Mouse (Mus musculus): ENCODE results near the gene Pcdh9. TPM values are rescaled to one million over a fixed set of nuclear protein-coding genes. Genes with fewer than 3 reads are reported as not detected.

The Pcdh9 gene
- polyA plus RNA-seq, 1 experiment from 2014 or later = 71.7 TPM

GRCm38 (mm10) chr14:93523430-93523829 is 367.0 kb downstream of the Pcdh9 start:
- Histone ChIP-seq H3K9me3 (no peaks in the 10 kb centered on the region), H3K27ac (replicated peaks) (no peak overlapping the region), H3K9ac (replicated peaks) (no peak overlapping the region), H3K36me3 (no peaks in the 10 kb centered on the region), H3K4me3 (no peak overlapping the region), H3K27me3 (no peaks in the 10 kb centered on the region), H3K4me1 (peaks cover 4% of the 10 kb centered on the region; the same call in 1 of the 2 replicates), H3K4me2 (replicated peaks) (no peak overlapping the region)
- 76% methylated on average over 8 of the region's 8 CpGs for WGBS
- ATAC-seq (ENCODE audit: low FRiP score, low read depth) = no peak

GRCm38 (mm10) chr14:93520166-93520565 is 370.3 kb downstream of the Pcdh9 start:
- 86% methylated on average over 5 of the region's 5 CpGs for WGBS

DNA sequence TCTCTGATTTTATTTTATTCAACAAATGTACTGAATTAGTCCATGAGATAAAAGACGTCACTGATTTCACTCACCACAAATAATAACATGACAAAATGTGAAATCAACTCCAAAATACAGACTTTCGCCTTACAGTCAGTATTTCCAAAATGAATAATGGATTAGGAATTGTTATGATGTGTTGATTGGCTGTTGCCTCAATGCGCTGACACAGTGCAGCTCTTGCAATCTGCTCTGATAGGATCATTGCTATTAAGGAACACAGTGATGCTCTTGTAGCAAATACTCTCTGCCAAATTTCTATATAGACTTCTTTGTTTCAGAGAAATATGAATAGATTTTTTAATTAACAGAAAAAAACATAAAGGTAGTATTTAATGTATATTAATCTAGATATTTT is 373.8 kb downstream of the Pcdh9 start:
- no peak overlapping the region for H3K27ac ChIP-seq (replicated peaks)
- no peaks in the 10 kb centered on the region for H3K9me3 ChIP-seq
- no peak overlapping the region for H3K4me2 ChIP-seq (replicated peaks)
- no peak for ATAC-seq (ENCODE audit: low FRiP score, low read depth)
- H3K4me3 ChIP-seq = no peak overlapping the region
- H3K4me1 ChIP-seq = no peaks in the 10 kb centered on the region
- no peaks in the 10 kb centered on the region for H3K27me3 ChIP-seq
- 84% methylated on average over 3 of the region's 3 CpGs for WGBS
- no peaks in the 10 kb centered on the region for H3K36me3 ChIP-seq
- no peak overlapping the region for H3K9ac ChIP-seq (replicated peaks)

More at GRCm38 (mm10) chr14:93520166-93520565, 370.3 kb downstream of the Pcdh9 start:
- H3K9me3 ChIP-seq = no peaks in the 10 kb centered on the region
- H3K9ac ChIP-seq (replicated peaks) = no peak overlapping the region
- no peaks in the 10 kb centered on the region for H3K36me3 ChIP-seq
- H3K4me1 ChIP-seq = peaks cover 4% of the 10 kb centered on the region; the same call in 1 of the 2 replicates
- no peak overlapping the region for H3K4me3 ChIP-seq
- no peak overlapping the region for H3K4me2 ChIP-seq (replicated peaks)
- no peaks in the 10 kb centered on the region for H3K27me3 ChIP-seq
- no peak overlapping the region for H3K27ac ChIP-seq (replicated peaks)
- no peak for ATAC-seq (ENCODE audit: low FRiP score, low read depth)

GRCm38 (mm10) chr14:93506107-93506506 is 384.4 kb downstream of the Pcdh9 start:
- no peaks in the 10 kb centered on the region for H3K27me3 ChIP-seq
- no peak overlapping the region for H3K4me2 ChIP-seq (replicated peaks)
- no peaks in the 10 kb centered on the region for H3K9me3 ChIP-seq
- no peaks in the 10 kb centered on the region for H3K36me3 ChIP-seq
- ATAC-seq (ENCODE audit: low FRiP score, low read depth) = peak; percentile 19; the same call in 1 of the 2 replicates
- no peak overlapping the region for H3K4me3 ChIP-seq
- H3K9ac ChIP-seq (replicated peaks) = no peak overlapping the region
- peaks cover 3% of the 10 kb centered on the region; the same call in 1 of the 2 replicates for H3K4me1 ChIP-seq
- no peak overlapping the region for H3K27ac ChIP-seq (replicated peaks)

GRCm38 (mm10) chr14:93498813-93499690 is 391.4 kb downstream of the Pcdh9 start:
- ATAC-seq (ENCODE audit: low FRiP score, low read depth) = peak; percentile 91
- Histone ChIP-seq H3K9me3 (no peaks in the 10 kb centered on the region), H3K27me3 (no peaks in the 10 kb centered on the region), H3K9ac (replicated peaks) (no peak overlapping the region), H3K4me2 (replicated peaks) (peak overlapping the region; percentile 23), H3K4me3 (no peak overlapping the region), H3K27ac (replicated peaks) (peak overlapping the region; percentile 54; the same call in 1 of the 2 replicates), H3K4me1 (peaks cover 10% of the 10 kb centered on the region), H3K36me3 (no peaks in the 10 kb centered on the region)
- WGBS = 31% methylated on average over 13 of the region's 13 CpGs

- Histone ChIP-seq H3K27me3 (no peaks in the 10 kb centered on the region), H3K4me2 (replicated peaks) (no peak overlapping the region), H3K4me1 (no peaks in the 10 kb centered on the region), H3K4me3 (no peak overlapping the region), H3K9me3 (no peaks in the 10 kb centered on the region), H3K36me3 (no peaks in the 10 kb centered on the region), H3K9ac (replicated peaks) (no peak overlapping the region), H3K27ac (replicated peaks) (no peak overlapping the region)
- WGBS = 69% methylated on average over 2 of the region's 2 CpGs
- no peak for ATAC-seq (ENCODE audit: low FRiP score, low read depth)
These were observed 415.5 kb downstream of the Pcdh9 start for GRCm38 (mm10) chr14:93474991-93475390.

DNA sequence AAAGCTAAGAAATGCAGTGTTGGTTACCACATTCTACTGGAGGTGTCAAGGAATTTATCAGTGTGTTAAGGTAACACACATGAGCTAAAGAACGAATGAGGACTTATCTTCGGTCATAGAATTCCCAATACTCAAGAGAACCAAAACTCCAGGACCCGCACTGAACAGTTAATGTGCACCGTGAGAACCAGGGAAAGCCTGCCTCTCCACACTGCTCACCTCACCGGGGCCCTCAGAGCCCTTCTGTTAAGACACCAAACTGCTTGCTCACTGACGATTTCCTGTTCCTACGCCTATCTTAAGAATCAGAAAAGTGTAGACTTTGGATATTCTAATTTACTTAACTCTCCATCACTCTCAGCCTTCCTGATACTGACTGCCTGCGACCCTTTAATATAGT is 418.0 kb downstream of the Pcdh9 start:
- Histone ChIP-seq H3K36me3 (no peaks in the 10 kb centered on the region), H3K4me2 (replicated peaks) (no peak overlapping the region), H3K27me3 (no peaks in the 10 kb centered on the region), H3K9ac (replicated peaks) (no peak overlapping the region), H3K4me1 (no peaks in the 10 kb centered on the region), H3K9me3 (no peaks in the 10 kb centered on the region), H3K27ac (replicated peaks) (no peak overlapping the region), H3K4me3 (no peak overlapping the region)
- 91% methylated on average over 8 of the region's 8 CpGs for WGBS
- ATAC-seq (ENCODE audit: low FRiP score, low read depth) = no peak

- Histone ChIP-seq H3K9me3 (no peaks in the 10 kb centered on the region), H3K9ac (replicated peaks) (no peak overlapping the region), H3K4me3 (no peak overlapping the region), H3K4me1 (no peaks in the 10 kb centered on the region), H3K27ac (replicated peaks) (no peak overlapping the region), H3K4me2 (replicated peaks) (no peak overlapping the region), H3K27me3 (no peaks in the 10 kb centered on the region), H3K36me3 (no peaks in the 10 kb centered on the region)
- ATAC-seq (ENCODE audit: low FRiP score, low read depth) = no peak
- 90% methylated on average over 4 of the region's 4 CpGs for WGBS
These were observed 427.1 kb downstream of the Pcdh9 start for GRCm38 (mm10) chr14:93463360-93463892.

GRCm38 (mm10) chr14:93450930-93451665 is 439.4 kb downstream of the Pcdh9 start:
- WGBS = 86% methylated on average over 5 of the region's 5 CpGs
- no peaks in the 10 kb centered on the region for H3K36me3 ChIP-seq

DNA sequence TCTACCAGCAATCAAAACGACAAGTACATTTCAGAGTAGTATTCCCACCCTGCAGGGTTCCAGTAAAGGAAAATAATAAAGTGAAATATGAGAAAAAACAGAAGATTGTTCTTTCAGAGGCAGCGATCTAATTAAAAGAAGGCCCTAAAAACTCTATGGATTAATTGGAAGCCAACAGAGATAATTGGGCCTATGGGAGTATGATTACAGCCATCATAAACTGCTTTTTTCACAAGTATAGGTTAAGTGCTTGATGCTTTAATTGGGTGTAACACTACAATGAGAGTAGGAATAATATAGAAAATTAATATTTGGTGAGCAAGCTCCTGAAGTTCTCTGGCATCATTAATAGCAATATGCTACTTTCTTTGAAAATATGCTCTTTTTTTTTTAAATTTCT is 448.6 kb downstream of the Pcdh9 start:
- Histone ChIP-seq H3K4me3 (no peak overlapping the region), H3K36me3 (no peaks in the 10 kb centered on the region), H3K27ac (replicated peaks) (no peak overlapping the region), H3K4me1 (no peaks in the 10 kb centered on the region), H3K4me2 (replicated peaks) (no peak overlapping the region), H3K27me3 (no peaks in the 10 kb centered on the region), H3K9me3 (no peaks in the 10 kb centered on the region), H3K9ac (replicated peaks) (no peak overlapping the region)
- no peak for ATAC-seq (ENCODE audit: low FRiP score, low read depth)
- 72% methylated on average over 2 of the region's 2 CpGs for WGBS

More at GRCm38 (mm10) chr14:93450930-93451665, 439.4 kb downstream of the Pcdh9 start:
- H3K9me3 ChIP-seq = no peaks in the 10 kb centered on the region
- no peaks in the 10 kb centered on the region for H3K27me3 ChIP-seq
- no peak overlapping the region for H3K4me2 ChIP-seq (replicated peaks)
- ATAC-seq (ENCODE audit: low FRiP score, low read depth) = no peak
- no peak overlapping the region for H3K27ac ChIP-seq (replicated peaks)
- H3K4me3 ChIP-seq = no peak overlapping the region
- H3K4me1 ChIP-seq = no peaks in the 10 kb centered on the region
- no peak overlapping the region for H3K9ac ChIP-seq (replicated peaks)

DNA sequence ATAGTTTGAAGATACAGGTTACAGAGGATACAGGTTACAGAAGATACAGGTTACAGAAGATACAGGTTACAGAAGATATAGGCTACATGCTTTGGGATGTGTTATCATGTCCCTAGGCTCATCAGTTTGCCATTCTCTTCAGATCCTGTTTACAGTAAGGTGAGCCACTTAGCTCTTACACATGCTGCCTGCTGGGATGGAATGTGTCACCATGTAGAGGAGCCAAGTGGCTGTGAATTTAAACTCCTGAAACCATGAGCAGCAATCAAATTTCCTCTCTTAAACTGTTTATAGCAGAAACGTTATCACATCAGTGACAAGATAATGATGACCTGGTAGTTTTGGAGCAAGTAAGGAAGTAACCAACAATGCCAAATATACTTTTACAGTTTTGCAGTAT is 453.3 kb downstream of the Pcdh9 start:
- Histone ChIP-seq H3K9me3 (no peaks in the 10 kb centered on the region), H3K27me3 (no peaks in the 10 kb centered on the region), H3K36me3 (no peaks in the 10 kb centered on the region), H3K4me1 (no peaks in the 10 kb centered on the region), H3K9ac (replicated peaks) (no peak overlapping the region), H3K4me2 (replicated peaks) (no peak overlapping the region), H3K4me3 (no peak overlapping the region), H3K27ac (replicated peaks) (no peak overlapping the region)
- no peak for ATAC-seq (ENCODE audit: low FRiP score, low read depth)
- 71% methylated on average over 1 of the region's 1 CpGs for WGBS

- ATAC-seq (ENCODE audit: low FRiP score, low read depth) = peak; percentile 19; the same call in 1 of the 2 replicates
- 44% methylated on average over 3 of the region's 3 CpGs for WGBS
- H3K4me3 ChIP-seq = no peak overlapping the region
- H3K9ac ChIP-seq (replicated peaks) = no peak overlapping the region
- no peak overlapping the region for H3K4me2 ChIP-seq (replicated peaks)
- 0 out of 2 replicates have a peak, but pooled peaks cover 4% of the 10 kb centered on the region for H3K4me1 ChIP-seq
- no peak overlapping the region for H3K27ac ChIP-seq (replicated peaks)
- 0 out of 2 replicates have a peak, but pooled peaks cover 3% of the 10 kb centered on the region for H3K9me3 ChIP-seq
- H3K27me3 ChIP-seq = no peaks in the 10 kb centered on the region
- no peaks in the 10 kb centered on the region for H3K36me3 ChIP-seq
These were observed 473.7 kb downstream of the Pcdh9 start for GRCm38 (mm10) chr14:93416752-93417151.

All from midbrain, embryonic 12.5 days (tissue).